Mouse (Mus musculus): ENCODE data around the gene Cenpb.

Gene Cenpb

GRCm38 (mm10) chr2:131139287-131139686 is 40.6 kb downstream of the Cenpb start:
- DNase-seq (ENCODE audit: low spot score in 2 of 2): no peak

- DNase-seq (ENCODE audit: low spot score in 2 of 2): no peak
Measured at GRCm38 (mm10) chr2:131138760-131139159, 41.1 kb downstream of the Cenpb start.

GRCm38 (mm10) chr2:131138296-131138695 is 41.6 kb downstream of the Cenpb start:
- no peak for DNase-seq (ENCODE audit: low spot score in 2 of 2)

- no peak for DNase-seq (ENCODE audit: low spot score in 2 of 2)
Measured at GRCm38 (mm10) chr2:131135521-131136139, 44.2 kb downstream of the Cenpb start.

- no peak for DNase-seq (ENCODE audit: low spot score in 2 of 2)
Measured at GRCm38 (mm10) chr2:131134826-131135400, 45.0 kb downstream of the Cenpb start.

- no peak for DNase-seq (ENCODE audit: low spot score in 2 of 2)
Measured at GRCm38 (mm10) chr2:131134381-131134780, 45.5 kb downstream of the Cenpb start.

- DNase-seq (ENCODE audit: low spot score in 2 of 2): no peak
Measured at GRCm38 (mm10) chr2:131132930-131133547, 46.8 kb downstream of the Cenpb start, which contains the start of gene Gm11037. Gene Gm11037 (plus strand): TSS chr2:131133497.

- DNase-seq (ENCODE audit: low spot score in 2 of 2): no peak
Measured at GRCm38 (mm10) chr2:131132111-131132888, 47.6 kb downstream of the Cenpb start.

- no peak for DNase-seq (ENCODE audit: low spot score in 2 of 2)
Measured at GRCm38 (mm10) chr2:131130849-131131248, 49.0 kb downstream of the Cenpb start.

GRCm38 (mm10) chr2:131129836-131130235 is 50.0 kb downstream of the Cenpb start:
- DNase-seq (ENCODE audit: low spot score in 2 of 2): no peak

- no peak for DNase-seq (ENCODE audit: low spot score in 2 of 2)
Measured at GRCm38 (mm10) chr2:131128636-131129157, 51.2 kb downstream of the Cenpb start.

- DNase-seq (ENCODE audit: low spot score in 2 of 2): no peak
Measured at GRCm38 (mm10) chr2:131128211-131128610, 51.7 kb downstream of the Cenpb start.

- no peak for DNase-seq (ENCODE audit: low spot score in 2 of 2)
Measured at GRCm38 (mm10) chr2:131127161-131127730, 52.6 kb downstream of the Cenpb start, which contains the start of gene Hspa12b. Gene Hspa12b (plus strand): TSS chr2:131127280.

GRCm38 (mm10) chr2:131125964-131126815 is 53.7 kb downstream of the Cenpb start:
- no peak for DNase-seq (ENCODE audit: low spot score in 2 of 2)
